21 mouse cellular contexts compared by ENCODE assay signal in the genomic region with DNA sequence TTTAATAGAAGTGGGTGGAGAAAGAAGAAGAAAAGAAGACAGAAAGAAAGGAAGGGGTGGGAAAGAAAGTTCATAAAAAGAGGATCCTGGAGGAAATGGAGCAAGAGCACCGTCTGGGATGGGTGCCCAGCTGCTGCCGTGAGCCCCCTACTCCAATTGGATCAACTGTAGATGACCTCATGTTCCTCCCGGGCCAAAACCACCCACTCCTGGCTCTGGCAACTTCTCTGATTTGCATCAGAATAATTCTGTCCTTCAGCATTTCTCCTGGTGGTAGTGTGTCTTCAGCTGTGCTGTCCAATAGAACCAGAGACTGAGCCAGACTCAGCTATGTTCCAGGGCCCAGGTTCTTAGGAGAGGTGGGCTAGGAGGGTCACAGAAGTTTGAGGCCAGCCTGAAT.
DNase-seq lines count a peak whose midpoint lies in the region; ATAC-seq and TF ChIP-seq lines count a peak whose summit lies in the region.
"Had no signal": no experiment of that assay in that cellular context is flagged by ENCODE, and none has a peak within 500 bp of the region (broad histone marks: within the 10 kb centered on the region; RNA-seq: fewer than 3 reads in every experiment).

No protein-coding gene starts in this region.

- TF ChIP-seq CTCF in brain, embryonic 14.5 days (IDR thresholded peaks at IDR 0.05; ENCODE audit: borderline replicate concordance, extremely low read depth, insufficient read depth, insufficient read length), result no peak

- no peaks in the 10 kb centered on the region for H3K27me3 ChIP-seq in forebrain, embryonic 15.5 days
- no peaks in the 10 kb centered on the region for H3K27me3 ChIP-seq in forebrain, embryonic 12.5 days
- H3K27me3 ChIP-seq in midbrain, embryonic 10.5 days (ENCODE audit: low read depth, poor library complexity, severe bottlenecking), result no peaks in the 10 kb centered on the region
- no peaks in the 10 kb centered on the region for H3K27me3 ChIP-seq in midbrain, embryonic 14.5 days (ENCODE audit: control insufficient read depth, insufficient read depth, low read length)
- no peaks in the 10 kb centered on the region for H3K27me3 ChIP-seq in neural tube, embryonic 15.5 days (replicated peaks)
- no peaks in the 10 kb centered on the region for H3K27me3 ChIP-seq in kidney, embryonic 14.5 days (ENCODE audit: control insufficient read depth, insufficient read depth, low read length)
- H3K27me3 ChIP-seq: CH12.LX; heart, embryonic 15.5 days; neural tube, embryonic 12.5 days had no signal

- ATAC-seq in forebrain, embryonic 15.5 days (replicated peaks), result peak; percentile 95
- ATAC-seq in forebrain, embryonic 12.5 days (ENCODE audit: low FRiP score), result no peak
- ATAC-seq in midbrain, embryonic 14.5 days (ENCODE audit: low FRiP score, low TSS enrichment), result no peak
- ATAC-seq in neural tube, embryonic 15.5 days (ENCODE audit: low FRiP score), result peak; percentile 73; the same call in 1 of the 2 replicates
- ATAC-seq in kidney, embryonic 14.5 days (ENCODE audit: low FRiP score, low TSS enrichment), result no peak
- ATAC-seq: activated CD4-positive, CD25-positive, alpha-beta regulatory T cell, adult 4 months had no signal

- no peaks in the 10 kb centered on the region for H3K9me3 ChIP-seq in forebrain, embryonic 15.5 days
- H3K9me3 ChIP-seq in forebrain, embryonic 12.5 days, result no peaks in the 10 kb centered on the region
- H3K9me3 ChIP-seq in midbrain, embryonic 10.5 days (replicated peaks), result no peaks in the 10 kb centered on the region
- no peaks in the 10 kb centered on the region for H3K9me3 ChIP-seq in midbrain, embryonic 14.5 days (ENCODE audit: control insufficient read depth, low read length)
- H3K9me3 ChIP-seq in neural tube, embryonic 15.5 days (replicated peaks), result no peaks in the 10 kb centered on the region
- H3K9me3 ChIP-seq in kidney, embryonic 14.5 days (ENCODE audit: control insufficient read depth, low read length), result no peaks in the 10 kb centered on the region
- H3K9me3 ChIP-seq: heart, embryonic 15.5 days; limb, embryonic 10.5 days; neural tube, embryonic 12.5 days had no signal

- H3K9ac ChIP-seq in forebrain, embryonic 15.5 days (replicated peaks), result no peak overlapping the region
- no peak overlapping the region for H3K9ac ChIP-seq in forebrain, embryonic 12.5 days
- no peak overlapping the region for H3K9ac ChIP-seq in midbrain, embryonic 14.5 days (replicated peaks; ENCODE audit: low read length)
- H3K9ac ChIP-seq in neural tube, embryonic 15.5 days (replicated peaks), result no peak overlapping the region
- no peak overlapping the region for H3K9ac ChIP-seq in kidney, embryonic 14.5 days (ENCODE audit: low read depth, low read length)
- H3K9ac ChIP-seq: heart, embryonic 15.5 days; neural tube, embryonic 12.5 days had no signal

- H3K27ac ChIP-seq in forebrain, embryonic 15.5 days (replicated peaks), result no peak overlapping the region
- no peak overlapping the region for H3K27ac ChIP-seq in forebrain, embryonic 12.5 days
- H3K27ac ChIP-seq in midbrain, embryonic 10.5 days (replicated peaks), result no peak overlapping the region
- H3K27ac ChIP-seq in midbrain, embryonic 14.5 days (replicated peaks; ENCODE audit: low read depth, low read length), result no peak overlapping the region
- H3K27ac ChIP-seq in neural tube, embryonic 15.5 days (replicated peaks), result no peak overlapping the region
- H3K27ac ChIP-seq in kidney, embryonic 14.5 days (ENCODE audit: low read depth, low read length), result no peak overlapping the region
- H3K27ac ChIP-seq: gastrocnemius, adult 2 months; heart, embryonic 15.5 days; limb, embryonic 10.5 days; neural tube, embryonic 12.5 days had no signal

- peak; percentile 9 for DNase-seq in midbrain, embryonic 10.5 days (ENCODE audit: low spot score)
- DNase-seq in midbrain, embryonic 14.5 days, result no peak
- peak; percentile 83 for DNase-seq in brain, embryonic 14.5 days (ENCODE audit: low read depth)
- DNase-seq: adrenal gland, adult 8-10 months; B cell, adult 2 months; cerebellum, adult 9-10 months; gastrocnemius, adult 2 months; heart, postnatal 36 days; kidney, adult 2 months; kidney, postnatal 10 days; liver; lung, postnatal 4 days had no signal

- H3K4me1 ChIP-seq in forebrain, embryonic 15.5 days, result no peaks in the 10 kb centered on the region
- H3K4me1 ChIP-seq in forebrain, embryonic 12.5 days, result no peaks in the 10 kb centered on the region
- no peaks in the 10 kb centered on the region for H3K4me1 ChIP-seq in midbrain, embryonic 10.5 days
- H3K4me1 ChIP-seq in midbrain, embryonic 14.5 days (ENCODE audit: control insufficient read depth, insufficient read depth, low read length), result no peaks in the 10 kb centered on the region
- no peaks in the 10 kb centered on the region for H3K4me1 ChIP-seq in neural tube, embryonic 15.5 days
- no peaks in the 10 kb centered on the region for H3K4me1 ChIP-seq in kidney, embryonic 14.5 days (ENCODE audit: control insufficient read depth, insufficient read depth, low read length)
- H3K4me1 ChIP-seq: heart, embryonic 15.5 days; limb, embryonic 10.5 days; neural tube, embryonic 12.5 days had no signal

- no peak for TF ChIP-seq POLR2A in brain, embryonic 14.5 days (IDR thresholded peaks at IDR 0.05; ENCODE audit: borderline replicate concordance, extremely low read depth, insufficient read depth, insufficient read length, poor library complexity, severe bottlenecking)

- no peaks in the 10 kb centered on the region for H3K36me3 ChIP-seq in forebrain, embryonic 15.5 days
- H3K36me3 ChIP-seq in forebrain, embryonic 12.5 days (replicated peaks), result no peaks in the 10 kb centered on the region
- H3K36me3 ChIP-seq in midbrain, embryonic 10.5 days, result no peaks in the 10 kb centered on the region
- no peaks in the 10 kb centered on the region for H3K36me3 ChIP-seq in midbrain, embryonic 14.5 days (ENCODE audit: control insufficient read depth, insufficient read depth, low read length)
- H3K36me3 ChIP-seq in neural tube, embryonic 15.5 days, result no peaks in the 10 kb centered on the region
- no peaks in the 10 kb centered on the region for H3K36me3 ChIP-seq in kidney, embryonic 14.5 days (ENCODE audit: control insufficient read depth, insufficient read depth, low read length)
- H3K36me3 ChIP-seq: heart, embryonic 15.5 days; limb, embryonic 10.5 days; neural tube, embryonic 12.5 days had no signal

- no peak overlapping the region for H3K4me2 ChIP-seq in forebrain, embryonic 15.5 days (replicated peaks)
- H3K4me2 ChIP-seq in forebrain, embryonic 12.5 days, result no peak overlapping the region
- no peak overlapping the region for H3K4me2 ChIP-seq in midbrain, embryonic 14.5 days (ENCODE audit: low read length)
- H3K4me2 ChIP-seq in neural tube, embryonic 15.5 days, result no peak overlapping the region
- H3K4me2 ChIP-seq in kidney, embryonic 14.5 days (replicated peaks; ENCODE audit: low read depth, low read length), result no peak overlapping the region
- H3K4me2 ChIP-seq: heart, embryonic 15.5 days; neural tube, embryonic 12.5 days had no signal

- 22% methylated on average over 3 of the region's 3 CpGs for WGBS in forebrain, embryonic 15.5 days
- 54% methylated on average over 3 of the region's 3 CpGs for whole genome bisulfite sequencing in forebrain, embryonic 12.5 days
- WGBS in midbrain, embryonic 10.5 days, result 80% methylated on average over 3 of the region's 3 CpGs
- WGBS in midbrain, embryonic 14.5 days, result 57% methylated on average over 3 of the region's 3 CpGs
- 43% methylated on average over 3 of the region's 3 CpGs for WGBS in neural tube, embryonic 15.5 days
- WGBS in kidney, embryonic 14.5 days, result 57% methylated on average over 3 of the region's 3 CpGs

- no peak overlapping the region for H3K4me3 ChIP-seq in forebrain, embryonic 15.5 days
- no peak overlapping the region for H3K4me3 ChIP-seq in forebrain, embryonic 12.5 days (replicated peaks)
- no peak overlapping the region for H3K4me3 ChIP-seq in midbrain, embryonic 10.5 days
- no peak overlapping the region for H3K4me3 ChIP-seq in midbrain, embryonic 14.5 days (replicated peaks; ENCODE audit: low read depth, low read length)
- H3K4me3 ChIP-seq in neural tube, embryonic 15.5 days (replicated peaks), result no peak overlapping the region
- no peak overlapping the region for H3K4me3 ChIP-seq in kidney, embryonic 14.5 days (ENCODE audit: low read length)
- H3K4me3 ChIP-seq: gastrocnemius, adult 2 months; heart, embryonic 15.5 days; limb, embryonic 10.5 days; neural tube, embryonic 12.5 days had no signal

Comparison
In these comparisons a context has a peak if more than half of its experiments do, and no peak if none do; other contexts are left out.
1. ATAC-seq: peak in forebrain, embryonic 15.5 days (single experiment) and neural tube, embryonic 15.5 days (single experiment); none in forebrain, embryonic 12.5 days (single experiment), midbrain, embryonic 14.5 days (single experiment) and kidney, embryonic 14.5 days (single experiment).